Mouse (Mus musculus): ENCODE data around the gene Ephb2.

Ephb2 gene

GRCm38 (mm10) chr4:136732536-136733121 lies 103.2 kb downstream of the Ephb2 start:
- peak; percentile 93 for DNase-seq (ENCODE audit: low read depth, low spot score)

GRCm38 (mm10) chr4:136731761-136732160 lies 104.0 kb downstream of the Ephb2 start:
- peak; percentile 61 for DNase-seq (ENCODE audit: low read depth, low spot score)

- no peak for DNase-seq (ENCODE audit: low read depth, low spot score)
Measured at GRCm38 (mm10) chr4:136731008-136731609, 104.7 kb downstream of the Ephb2 start.

GRCm38 (mm10) chr4:136730501-136730900 lies 105.3 kb downstream of the Ephb2 start:
- peak; percentile 77 for DNase-seq (ENCODE audit: low read depth, low spot score)

- no peak for DNase-seq (ENCODE audit: low read depth, low spot score)
Measured at GRCm38 (mm10) chr4:136729574-136729973, 106.2 kb downstream of the Ephb2 start.

- DNase-seq (ENCODE audit: low read depth, low spot score), result peak; percentile 56
Measured at GRCm38 (mm10) chr4:136726941-136727340, 108.8 kb downstream of the Ephb2 start.

GRCm38 (mm10) chr4:136724731-136725130 lies 111.1 kb downstream of the Ephb2 start:
- peak; percentile 59 for DNase-seq (ENCODE audit: low read depth, low spot score)

- DNase-seq (ENCODE audit: low read depth, low spot score), result no peak
Measured at GRCm38 (mm10) chr4:136722361-136723082, 113.3 kb downstream of the Ephb2 start.

GRCm38 (mm10) chr4:136721937-136722336 lies 113.9 kb downstream of the Ephb2 start:
- DNase-seq (ENCODE audit: low read depth, low spot score), result no peak

GRCm38 (mm10) chr4:136720025-136720424 lies 115.8 kb downstream of the Ephb2 start:
- DNase-seq (ENCODE audit: low read depth, low spot score), result no peak

- DNase-seq (ENCODE audit: low read depth, low spot score), result peak; percentile 31
Measured at GRCm38 (mm10) chr4:136718193-136718986, 117.4 kb downstream of the Ephb2 start.

GRCm38 (mm10) chr4:136716561-136716972 lies 119.2 kb downstream of the Ephb2 start:
- DNase-seq (ENCODE audit: low read depth, low spot score), result no peak

- peak; percentile 46 for DNase-seq (ENCODE audit: low read depth, low spot score)
Measured at GRCm38 (mm10) chr4:136714530-136714929, 121.3 kb downstream of the Ephb2 start.

- DNase-seq (ENCODE audit: low read depth, low spot score), result peak; percentile 87
Measured at GRCm38 (mm10) chr4:136713889-136714288, 121.9 kb downstream of the Ephb2 start.

GRCm38 (mm10) chr4:136713431-136713830 lies 122.4 kb downstream of the Ephb2 start:
- DNase-seq (ENCODE audit: low read depth, low spot score), result no peak

GRCm38 (mm10) chr4:136711985-136712768 lies 123.6 kb downstream of the Ephb2 start:
- no peak for DNase-seq (ENCODE audit: low read depth, low spot score)

GRCm38 (mm10) chr4:136710345-136710744 lies 125.4 kb downstream of the Ephb2 start:
- DNase-seq (ENCODE audit: low read depth, low spot score), result no peak

- DNase-seq (ENCODE audit: low read depth, low spot score), result no peak
Measured at GRCm38 (mm10) chr4:136708956-136709355, 126.8 kb downstream of the Ephb2 start.

GRCm38 (mm10) chr4:136706696-136707095 lies 129.1 kb downstream of the Ephb2 start:
- no peak for DNase-seq (ENCODE audit: low read depth, low spot score)

GRCm38 (mm10) chr4:136705091-136705490 lies 130.7 kb downstream of the Ephb2 start:
- no peak for DNase-seq (ENCODE audit: low read depth, low spot score)

- DNase-seq (ENCODE audit: low read depth, low spot score), result no peak
Measured at GRCm38 (mm10) chr4:136704551-136704950, 131.2 kb downstream of the Ephb2 start.

Measured in R1 (cell line).